Mouse (Mus musculus) bone marrow macrophage, adult 2 months (primary cell): Measurements from ENCODE around the gene Syndig1.

ENCODE experiments used
- CTCF ChIP-seq: IDR thresholded peaks from 2 replicates; pipeline ENCODE4 v1.5.1; 2012; ENCODE audit warnings: low read depth, mild to moderate bottlenecking, low read length, moderate library complexity
- POLR2A ChIP-seq: IDR thresholded peaks from 2 replicates; pipeline ENCODE4 v1.6.1; 2012; ENCODE audit warnings: mild to moderate bottlenecking, low read depth, low read length, borderline replicate concordance

DNA sequence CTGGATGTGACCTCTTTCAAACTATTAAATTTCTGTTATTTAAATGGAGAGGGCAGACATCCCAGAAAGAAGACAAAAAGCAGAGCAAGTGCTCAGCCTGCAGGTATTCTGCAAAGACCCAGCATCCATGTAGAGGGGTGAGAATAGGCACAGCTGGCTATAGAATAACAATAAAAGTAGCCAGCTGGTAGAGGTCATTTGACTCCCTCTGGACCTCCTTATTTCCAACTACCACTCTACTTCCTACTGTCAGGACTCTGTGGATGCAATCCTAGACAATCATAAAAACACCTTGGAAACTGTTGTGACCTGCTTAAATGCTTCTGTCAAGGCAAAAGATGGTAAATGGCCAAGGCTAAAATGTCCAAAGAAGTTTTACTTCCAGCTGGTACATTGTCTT lies 153.5 kb downstream of the Syndig1 start:
- no peak for TF ChIP-seq POLR2A
- TF ChIP-seq CTCF = no peak
